Mouse (Mus musculus) kidney, adult 9 months (tissue): ENCODE measurements at regions not wholly inside any gene's neighbourhood (a gene's known extent, or its start where the extent isn't known, plus 50 kb on each side); places are given as distances from the start of the nearest gene placed in this dataset.

ENCODE experiments used
- DNase-seq: peaks from one replicate; pipeline ENCODE4 v3.0.0; 2022

- no peak for DNase-seq
Measured at GRCm38 (mm10) chr6:117625716-117626115, 215.3 kb upstream of the Zfp637 start.

- no peak for DNase-seq
Measured at GRCm38 (mm10) chr6:117627461-117627860, 213.5 kb upstream of the Zfp637 start.

GRCm38 (mm10) chr6:117646628-117647027 lies 194.4 kb upstream of the Zfp637 start:
- DNase-seq = no peak

- no peak for DNase-seq
Measured at GRCm38 (mm10) chr6:117650541-117650940, 190.4 kb upstream of the Zfp637 start.

- no peak for DNase-seq
Measured at GRCm38 (mm10) chr6:117651551-117651950, 189.4 kb upstream of the Zfp637 start.

- DNase-seq = no peak
Measured at GRCm38 (mm10) chr6:117652012-117652411, 189.0 kb upstream of the Zfp637 start.

- peak; percentile 39 for DNase-seq
Measured at GRCm38 (mm10) chr6:117652917-117653316, 188.1 kb upstream of the Zfp637 start.

- no peak for DNase-seq
Measured at GRCm38 (mm10) chr6:117653886-117654425, 187.0 kb upstream of the Zfp637 start.

- no peak for DNase-seq
Measured at GRCm38 (mm10) chr6:117655986-117656385, 185.0 kb upstream of the Zfp637 start.

- DNase-seq = peak; percentile 78
Measured at GRCm38 (mm10) chr6:117660576-117660975, 180.4 kb upstream of the Zfp637 start.

GRCm38 (mm10) chr6:117662635-117663034 lies 178.3 kb upstream of the Zfp637 start:
- DNase-seq = no peak

GRCm38 (mm10) chr6:117670337-117670736 lies 170.6 kb upstream of the Zfp637 start:
- no peak for DNase-seq

- peak; percentile 43 for DNase-seq
Measured at GRCm38 (mm10) chr6:117670792-117671525, 170.0 kb upstream of the Zfp637 start.

- no peak for DNase-seq
Measured at GRCm38 (mm10) chr6:117675059-117675800, 165.8 kb upstream of the Zfp637 start.

- peak; percentile 74 for DNase-seq
Measured at GRCm38 (mm10) chr6:117676064-117676821, 164.7 kb upstream of the Zfp637 start.

- DNase-seq = no peak
Measured at GRCm38 (mm10) chr6:117677062-117677461, 163.9 kb upstream of the Zfp637 start.

- no peak for DNase-seq
Measured at GRCm38 (mm10) chr6:117677821-117678220, 163.2 kb upstream of the Zfp637 start.

GRCm38 (mm10) chr6:117678276-117678675 lies 162.7 kb upstream of the Zfp637 start:
- DNase-seq = peak; percentile 48

- no peak for DNase-seq
Measured at GRCm38 (mm10) chr6:117678877-117679276, 162.1 kb upstream of the Zfp637 start.

GRCm38 (mm10) chr6:117686212-117686611 lies 154.8 kb upstream of the Zfp637 start:
- no peak for DNase-seq

GRCm38 (mm10) chr6:117687045-117687444 lies 153.9 kb upstream of the Zfp637 start:
- DNase-seq = peak; percentile 38

GRCm38 (mm10) chr6:117688664-117689178 lies 152.3 kb upstream of the Zfp637 start:
- peak; percentile 64 for DNase-seq

GRCm38 (mm10) chr6:117700286-117700685 lies 140.7 kb upstream of the Zfp637 start:
- DNase-seq = no peak
